Mouse (Mus musculus): ENCODE data around the gene Ankrd11.

Gene Ankrd11

GRCm38 (mm10) chr8:122928631-122929224 is 113.3 kb downstream of the Ankrd11 start:
- in situ Hi-C loops (cut with MboI, MseI), result no loop called here

DNA sequence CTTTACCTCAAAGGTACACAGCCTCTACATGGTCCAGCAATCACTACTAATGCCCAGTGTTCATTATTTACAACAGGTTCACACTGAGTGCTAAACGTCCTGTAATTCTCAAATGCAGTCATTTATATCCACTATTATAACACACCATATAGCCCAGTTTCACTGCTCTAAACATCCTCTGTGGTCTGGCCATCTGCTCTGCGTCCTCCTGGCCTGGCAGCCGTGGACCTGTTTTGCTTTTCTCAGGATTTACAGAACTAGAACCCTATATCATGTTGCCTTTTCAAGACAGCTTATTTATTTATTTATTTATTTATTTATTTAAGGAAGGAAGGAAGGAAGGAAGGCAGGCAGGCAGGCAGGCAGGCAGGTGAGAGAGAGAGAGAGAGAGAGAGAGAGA is 114.2 kb downstream of the Ankrd11 start:
- in situ Hi-C loops (cut with MboI, MseI), result no loop called here

- in situ Hi-C loops (cut with MboI, MseI), result no loop called here
Observed at GRCm38 (mm10) chr8:122926782-122927181, 115.3 kb downstream of the Ankrd11 start.

DNA sequence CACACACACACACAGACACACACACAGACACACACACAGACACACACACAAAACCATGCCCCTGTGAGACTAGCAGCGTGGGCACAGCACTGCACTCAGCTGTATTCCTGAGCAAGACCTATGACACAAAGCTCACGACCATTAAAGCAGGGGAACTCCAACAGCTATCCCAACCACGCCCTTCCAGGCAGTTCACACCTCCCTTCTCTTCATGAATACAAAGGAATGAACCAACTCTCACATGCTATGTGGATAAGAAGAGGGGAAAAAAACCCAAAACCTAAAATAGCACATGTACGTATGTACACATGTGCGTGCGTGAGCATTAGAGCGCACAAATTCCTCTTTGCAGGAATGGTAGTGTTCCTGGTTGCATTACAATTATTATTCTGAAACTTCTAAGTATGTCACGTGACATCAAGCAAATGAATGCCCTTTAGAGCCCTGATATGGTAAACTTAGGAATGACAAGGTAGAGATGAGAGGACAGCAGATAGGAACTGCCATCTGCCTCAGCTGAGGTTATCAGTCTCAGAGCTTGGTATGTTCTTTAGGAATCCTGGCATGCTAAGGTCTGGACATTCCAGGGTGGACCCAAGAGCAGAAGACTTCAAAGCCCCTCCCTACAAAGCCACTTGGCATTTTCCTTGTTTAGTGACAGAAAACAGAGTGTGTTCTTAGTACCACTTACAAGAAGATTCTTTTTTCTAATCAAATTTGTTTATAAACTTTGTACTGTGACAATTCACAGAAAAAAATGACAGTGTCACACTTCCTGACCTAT is 115.9 kb downstream of the Ankrd11 start:
- in situ Hi-C loops (cut with MboI, MseI), result no loop called here

GRCm38 (mm10) chr8:122924091-122924490 is 118.0 kb downstream of the Ankrd11 start:
- in situ Hi-C loops (cut with MboI, MseI), result no loop called here

- in situ Hi-C loops (cut with MboI, MseI), result no loop called here
Observed at GRCm38 (mm10) chr8:122923431-122924090, 118.5 kb downstream of the Ankrd11 start.

DNA sequence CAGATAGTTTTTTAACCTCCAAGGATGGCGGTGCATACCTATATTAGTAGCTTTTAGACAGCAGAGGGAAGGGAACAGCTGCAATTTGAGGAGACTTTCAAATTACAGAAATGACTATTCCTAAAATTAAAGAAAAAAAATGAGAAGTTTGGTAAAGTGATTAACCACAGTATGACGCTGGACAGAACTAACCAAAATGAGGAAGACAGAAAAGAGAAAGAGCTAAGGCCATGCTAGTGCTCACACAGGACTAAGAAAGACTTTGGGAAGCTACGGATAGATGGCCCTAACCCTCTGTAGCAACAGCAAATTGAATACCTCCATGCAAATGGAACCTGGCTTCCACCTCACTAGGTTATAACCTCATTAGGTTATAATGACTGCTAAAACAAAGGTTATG is 119.1 kb downstream of the Ankrd11 start:
- in situ Hi-C loops (cut with MboI, MseI), result no loop called here

DNA sequence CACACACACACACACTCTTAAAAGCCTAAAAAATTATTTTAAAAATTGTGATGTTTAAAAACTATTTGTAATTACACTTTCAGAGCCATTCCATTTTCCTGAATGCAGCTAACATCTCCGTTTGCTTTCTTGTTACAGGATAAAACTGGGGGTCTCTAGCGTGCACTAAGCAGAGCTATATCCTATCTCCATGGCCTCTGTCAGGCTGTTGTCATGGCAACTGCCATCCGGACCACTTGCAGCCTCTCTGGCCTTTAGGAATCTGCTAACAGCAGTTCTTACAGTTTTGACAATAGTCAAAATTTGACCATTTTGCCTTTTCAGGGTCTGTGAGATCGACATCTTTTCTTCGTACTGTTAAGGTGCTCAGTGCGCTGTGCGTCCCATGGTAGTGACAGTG is 121.2 kb downstream of the Ankrd11 start:
- in situ Hi-C loops (cut with MboI, MseI), result no loop called here

DNA sequence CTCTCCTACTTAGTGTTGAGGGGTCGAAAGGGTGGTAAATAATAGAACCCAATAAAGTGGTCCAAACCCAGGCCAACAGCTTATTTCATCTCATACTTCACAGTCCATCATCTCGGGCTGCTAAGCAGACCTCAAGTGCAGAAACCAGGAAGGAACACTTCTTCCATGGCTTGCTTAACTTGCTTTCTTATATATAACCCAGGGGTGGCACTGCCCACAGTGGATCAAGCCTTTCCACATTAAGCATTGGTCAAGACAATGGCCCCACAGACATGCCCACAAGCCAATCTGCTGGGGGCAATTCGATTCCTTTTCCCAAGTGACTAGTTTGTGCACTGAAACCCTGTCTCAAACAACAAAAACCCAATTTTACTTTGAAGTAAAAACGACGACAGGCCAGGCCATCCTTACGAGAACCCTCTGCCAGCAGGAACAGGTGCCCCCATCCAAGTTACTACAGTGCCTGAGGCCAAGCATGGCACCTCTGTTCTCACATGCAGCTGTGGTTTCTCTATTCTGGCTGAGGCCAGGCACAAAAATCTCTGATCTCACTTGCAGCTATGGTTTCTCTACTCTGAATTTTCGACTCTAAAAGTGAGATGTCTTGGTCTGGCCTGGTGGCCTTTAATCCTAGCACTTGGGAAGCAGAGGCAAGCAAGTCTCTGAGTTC is 123.5 kb downstream of the Ankrd11 start:
- in situ Hi-C loops (cut with MboI, MseI), result no loop called here

DNA sequence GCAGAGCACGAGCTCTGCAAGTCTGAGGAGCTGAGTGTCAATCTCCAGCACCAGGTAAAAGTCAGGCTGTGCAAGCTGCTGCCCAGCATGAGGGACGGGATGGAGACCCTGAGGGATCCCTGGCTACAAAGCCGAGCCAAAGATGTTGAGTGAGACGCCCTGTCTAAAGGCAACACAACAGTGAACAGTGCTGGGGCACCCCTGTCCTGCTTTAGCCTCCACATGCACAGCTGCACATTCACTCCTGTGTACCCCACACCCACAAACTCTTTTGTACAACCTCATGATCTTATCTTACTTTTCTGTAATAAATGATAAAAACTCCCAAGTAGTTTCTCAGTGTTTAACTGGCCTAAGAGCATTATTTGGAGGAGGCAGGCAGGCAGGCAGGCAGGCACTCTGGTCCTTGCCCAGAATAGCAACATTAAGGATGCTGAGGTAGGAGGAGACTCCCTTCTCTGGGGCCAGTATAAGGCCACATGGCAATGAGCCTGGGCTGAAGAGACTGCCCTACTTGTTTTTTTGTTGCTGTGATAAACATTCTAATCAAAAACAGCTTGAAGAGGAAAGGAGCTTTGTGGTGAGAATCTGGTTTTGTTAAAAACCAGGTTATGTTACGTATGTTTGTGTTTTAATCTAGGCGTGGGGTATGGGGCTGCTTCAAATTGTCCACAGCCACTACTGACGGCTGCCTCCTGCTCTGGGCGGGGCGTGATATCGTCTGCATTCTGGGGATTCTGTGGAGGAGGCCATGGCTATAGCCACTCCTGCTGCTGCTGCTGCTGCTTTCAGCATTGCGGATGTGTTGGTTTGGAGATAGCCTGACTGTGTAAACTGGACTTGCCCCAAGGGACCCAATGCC is 124.3 kb downstream of the Ankrd11 start:
- in situ Hi-C loops (cut with MboI, MseI), result no loop called here

DNA sequence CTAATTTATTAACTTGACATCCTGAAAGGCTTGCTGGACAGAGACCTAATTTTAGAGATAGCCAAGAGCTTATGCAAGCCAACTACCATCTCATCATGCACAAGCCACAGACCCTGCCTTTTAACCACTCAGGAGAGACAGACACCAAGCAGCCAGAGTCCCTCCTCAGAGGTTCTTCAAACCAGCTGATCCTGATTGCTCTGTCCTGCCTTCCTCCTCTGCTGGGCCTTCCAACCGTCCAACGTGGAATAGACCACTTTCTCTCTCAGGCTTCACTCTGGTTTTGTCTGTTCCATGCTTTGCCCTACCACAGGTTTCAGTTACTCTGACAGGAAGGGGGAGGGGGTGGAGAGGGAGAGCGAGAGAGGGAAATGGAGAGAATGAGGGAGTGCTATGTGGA is 125.3 kb downstream of the Ankrd11 start:
- in situ Hi-C loops (cut with MboI, MseI), result no loop called here

DNA sequence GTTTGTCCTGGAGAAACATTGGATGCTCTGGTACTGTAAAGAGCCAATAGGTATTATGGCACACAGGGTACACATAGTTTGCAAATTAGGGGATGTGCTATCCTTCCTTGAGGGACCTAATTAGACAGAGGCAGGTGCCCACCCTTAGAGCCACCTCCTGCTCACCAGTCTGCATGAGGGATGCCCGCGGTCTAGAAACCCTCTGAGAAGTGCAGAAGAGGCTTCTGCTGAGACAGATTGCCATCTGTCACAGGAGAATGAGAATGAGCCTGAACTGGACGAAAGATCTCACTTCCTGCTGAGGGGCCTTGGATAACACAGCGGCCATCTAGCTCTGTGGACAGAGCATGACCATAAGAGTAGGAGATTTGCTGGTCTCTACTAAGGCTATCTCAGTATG is 129.2 kb downstream of the Ankrd11 start:
- in situ Hi-C loops (cut with MboI, MseI), result no loop called here

GRCm38 (mm10) chr8:122912150-122912549 is 129.9 kb downstream of the Ankrd11 start:
- in situ Hi-C loops (cut with MboI, MseI), result no loop called here

DNA sequence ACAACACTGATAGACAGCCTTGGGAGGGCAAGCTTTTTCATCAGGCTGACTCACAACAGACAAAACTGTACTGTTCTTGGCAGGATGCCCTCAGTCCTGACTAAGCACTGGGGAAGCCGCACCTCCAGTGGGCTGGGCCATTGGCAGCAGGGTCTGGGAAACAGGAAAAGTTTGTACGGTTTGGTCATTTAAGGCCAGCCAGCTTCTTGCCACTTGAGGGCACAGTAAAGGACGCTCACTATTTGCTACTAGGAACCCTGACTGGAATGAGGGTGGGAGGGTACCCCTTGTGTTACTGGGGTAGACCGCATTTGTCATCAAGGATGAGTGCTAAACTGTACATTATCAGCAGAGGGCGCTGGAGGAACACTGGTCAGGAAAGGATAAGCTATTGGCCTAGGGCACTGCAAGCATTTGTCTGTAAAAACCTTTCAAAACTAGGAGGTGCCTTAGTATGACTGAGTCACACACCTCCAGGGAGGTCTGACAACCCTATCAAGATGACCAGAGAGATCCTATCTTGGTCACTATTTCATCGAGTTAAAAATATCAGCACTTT is 135.5 kb downstream of the Ankrd11 start:
- in situ Hi-C loops (cut with MboI, MseI), result no loop called here

- in situ Hi-C loops (cut with MboI, MseI), result no loop called here
Observed at GRCm38 (mm10) chr8:122905346-122905745, 136.7 kb downstream of the Ankrd11 start.

- in situ Hi-C loops (cut with MboI, MseI), result no loop called here
Observed at GRCm38 (mm10) chr8:122904496-122904895, 137.6 kb downstream of the Ankrd11 start.

DNA sequence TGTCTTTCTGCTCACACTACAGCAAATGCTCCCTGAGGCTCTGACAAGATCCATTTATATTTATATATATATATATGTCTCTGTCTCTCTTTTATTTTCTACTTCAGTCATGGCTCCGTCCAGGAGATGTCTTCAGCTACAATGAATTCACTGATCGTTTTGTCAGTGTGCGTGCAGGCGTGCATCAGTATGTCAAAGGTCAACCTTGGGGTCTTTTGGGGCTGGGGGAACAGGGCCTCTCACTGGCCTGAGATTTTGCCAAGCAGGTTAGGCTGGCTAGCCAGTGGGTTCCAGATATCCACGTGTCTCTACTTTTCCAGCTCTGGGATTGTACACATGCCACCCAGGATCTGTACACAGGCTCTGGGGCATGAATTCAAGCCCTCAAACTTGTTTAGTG is 139.1 kb downstream of the Ankrd11 start:
- in situ Hi-C loops (cut with MboI, MseI), result no loop called here

- in situ Hi-C loops (cut with MboI, MseI), result no loop called here
Observed at GRCm38 (mm10) chr8:122902581-122902980, 139.5 kb downstream of the Ankrd11 start.

- in situ Hi-C loops (cut with MboI, MseI), result no loop called here
Observed at GRCm38 (mm10) chr8:122901892-122902515, 140.1 kb downstream of the Ankrd11 start.

DNA sequence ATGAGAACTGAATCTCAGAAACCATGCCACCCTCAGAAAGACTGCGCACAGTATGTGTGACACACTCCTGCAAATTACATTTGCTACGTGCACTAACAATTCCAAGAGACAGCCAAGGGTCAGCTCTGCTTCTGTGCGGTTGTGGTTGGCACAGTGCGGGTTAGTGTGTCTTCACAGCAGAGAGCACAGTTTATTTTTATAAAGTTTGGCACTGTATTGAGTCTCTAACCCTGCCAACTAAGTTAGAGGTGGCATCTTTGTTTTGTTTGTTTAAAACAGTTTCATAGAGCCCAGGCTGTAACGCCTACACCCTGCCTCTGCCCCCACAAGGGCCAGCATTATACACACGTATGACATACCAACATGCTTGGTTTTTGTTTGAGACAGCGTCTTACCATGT is 140.6 kb downstream of the Ankrd11 start:
- in situ Hi-C loops (cut with MboI, MseI), result no loop called here

- in situ Hi-C loops (cut with MboI, MseI), result no loop called here
Observed at GRCm38 (mm10) chr8:122899085-122899484, 143.0 kb downstream of the Ankrd11 start.

All from T-helper 2 cell (primary cell).